Mouse (Mus musculus) CH12.LX (cell line): ENCODE measurements around the gene Il5ra. TPM values are rescaled to one million over a fixed set of nuclear protein-coding genes. Genes with fewer than 3 reads are reported as not detected.

Experiments used
- DNase-seq: peaks from one replicate; pipeline ENCODE4 v3.0.0-alpha.2; 2013; ENCODE audit errors: extremely low read depth
- H3K27ac ChIP-seq: 2 replicates; pipeline ENCODE4 v1.5.1; 2012; ENCODE audit warnings: low read depth, mild to moderate bottlenecking, control low read depth, moderate library complexity; ENCODE audit not compliant: insufficient read depth
- H3K27me3 ChIP-seq: replicated peaks from 2 replicates; pipeline ENCODE3; 2012; ENCODE audit warnings: inconsistent platforms
- H3K36me3 ChIP-seq, 2 experiments: replicated peaks in 1 of 2; 2 replicates each; pipeline versions ENCODE3 to v1.6.1; 2012; ENCODE audit warnings: inconsistent platforms in 1 of 2, low read length in 1 of 2, mild to moderate bottlenecking in 1 of 2, mixed read lengths in 1 of 2, moderate library complexity in 1 of 2; ENCODE audit not compliant: control insufficient read depth in 1 of 2, insufficient read depth in 1 of 2
- H3K4me1 ChIP-seq, 2 experiments: 2 replicates each; pipeline ENCODE4 v1.6.1; 2012; ENCODE audit warnings: inconsistent platforms in 1 of 2, moderate library complexity in 1 of 2; ENCODE audit not compliant: insufficient read depth in 2 of 2, control insufficient read depth in 1 of 2
- H3K4me2 ChIP-seq: 2 replicates; pipeline ENCODE4 v1.6.1; 2012; ENCODE audit warnings: low read depth, mild to moderate bottlenecking, control low read depth; ENCODE audit not compliant: poor library complexity, insufficient read depth, severe bottlenecking
- H3K4me3 ChIP-seq, 3 experiments: fragments of 150-350 bp in 1 of 3; sonication (generic) in 1 of 3; replicated peaks in 1 of 3; 2 replicates each; pipeline versions ENCODE3 to v1.5.1; 2011 to 2012; ENCODE audit warnings: low read depth in 2 of 3, low read length in 2 of 3, mild to moderate bottlenecking in 2 of 3, moderate library complexity in 2 of 3, control low read depth in 1 of 3, improper control_type of control experiment in 1 of 3, inconsistent platforms in 1 of 3, mixed read lengths in 1 of 3; ENCODE audit not compliant: poor library complexity in 1 of 3
- H3K79me2 ChIP-seq: replicated peaks from 2 replicates; pipeline ENCODE4 v1.6.1; 2012; ENCODE audit warnings: mild to moderate bottlenecking, moderate library complexity; ENCODE audit not compliant: control insufficient read depth, poor library complexity, insufficient read depth, severe bottlenecking; ENCODE audit errors: extremely low read depth
- H3K9ac ChIP-seq: 2 replicates; pipeline ENCODE4 v1.6.1; 2012; ENCODE audit warnings: low read depth, mild to moderate bottlenecking, control low read depth, moderate library complexity; ENCODE audit not compliant: insufficient read depth
- H3K9me3 ChIP-seq: replicated peaks from 2 replicates; pipeline ENCODE3; 2012; ENCODE audit warnings: low read length, inconsistent platforms, mixed read lengths
- BHLHE40 ChIP-seq: IDR thresholded peaks from 2 replicates; pipeline ENCODE4 v1.6.1; 2011; ENCODE audit warnings: mild to moderate bottlenecking, low read depth, low read length, improper control_type of control experiment
- CHD1 ChIP-seq: IDR thresholded peaks from 2 replicates; pipeline ENCODE4 v1.6.1; 2012; ENCODE audit warnings: low read depth, low read length, improper control_type of control experiment, inconsistent platforms
- CHD2 ChIP-seq: IDR thresholded peaks from 2 replicates; pipeline ENCODE4 v1.6.1; 2011; ENCODE audit warnings: low read length, improper control_type of control experiment
- CTCF ChIP-seq, 2 experiments: IDR thresholded peaks in 1 of 2; conservative IDR thresholded peaks in 1 of 2; 2 replicates each; pipeline ENCODE4 v1.5.1; 2011 to 2012; ENCODE audit warnings: low read depth in 2 of 2, low read length in 2 of 2, improper control_type of control experiment in 1 of 2, inconsistent platforms in 1 of 2, mild to moderate bottlenecking in 1 of 2, moderate library complexity in 1 of 2
- E2F4 ChIP-seq: IDR thresholded peaks from 2 replicates; pipeline ENCODE4 v1.6.1; 2011; ENCODE audit warnings: low read depth, low read length, improper control_type of control experiment; ENCODE audit not compliant: insufficient replicate concordance
- ELF1 ChIP-seq: IDR thresholded peaks from 2 replicates; pipeline ENCODE4 v1.6.1; 2014; ENCODE audit warnings: low read depth, mild to moderate bottlenecking, inconsistent platforms, low read length, improper control_type of control experiment
- EP300 ChIP-seq: IDR thresholded peaks from 2 replicates; pipeline ENCODE4 v1.6.1; 2011; ENCODE audit warnings: low read length, improper control_type of control experiment
- ETS1 ChIP-seq: conservative IDR thresholded peaks from 2 replicates; pipeline ENCODE4 v1.6.1; 2012; ENCODE audit warnings: low read depth, mild to moderate bottlenecking, inconsistent platforms, low read length, improper control_type of control experiment, moderate library complexity
- GABPA ChIP-seq: IDR thresholded peaks from 2 replicates; pipeline ENCODE4 v1.6.1; 2012; ENCODE audit warnings: low read depth, low read length, improper control_type of control experiment, inconsistent platforms; ENCODE audit not compliant: insufficient replicate concordance
- HCFC1 ChIP-seq: IDR thresholded peaks from 2 replicates; pipeline ENCODE4 v1.6.1; 2012; ENCODE audit warnings: low read depth, mild to moderate bottlenecking, inconsistent platforms, low read length, improper control_type of control experiment
- IRF4 ChIP-seq: IDR thresholded peaks from 2 replicates; pipeline ENCODE4 v1.6.1; 2014; ENCODE audit warnings: low read depth, mild to moderate bottlenecking, inconsistent platforms, low read length, improper control_type of control experiment
- JUN ChIP-seq: IDR thresholded peaks from 2 replicates; pipeline ENCODE4 v1.6.1; 2011; ENCODE audit warnings: low read depth, mild to moderate bottlenecking, low read length, improper control_type of control experiment, moderate library complexity; ENCODE audit not compliant: insufficient read depth
- JUND ChIP-seq: conservative IDR thresholded peaks from 2 replicates; pipeline ENCODE4 v1.6.1; 2011; ENCODE audit warnings: low read depth, low read length, improper control_type of control experiment
- KAT2A ChIP-seq: IDR thresholded peaks from 2 replicates; pipeline ENCODE4 v1.6.1; 2012; ENCODE audit warnings: low read length, improper control_type of control experiment, inconsistent platforms; ENCODE audit not compliant: insufficient replicate concordance
- MAFK ChIP-seq: IDR thresholded peaks from 2 replicates; pipeline ENCODE4 v1.6.1; 2011; ENCODE audit warnings: low read length, improper control_type of control experiment; ENCODE audit not compliant: insufficient replicate concordance
- MAX ChIP-seq: IDR thresholded peaks from 2 replicates; pipeline ENCODE4 v1.6.1; 2011; ENCODE audit warnings: low read length, improper control_type of control experiment
- MAZ ChIP-seq: IDR thresholded peaks from 2 replicates; pipeline ENCODE4 v1.6.1; 2012; ENCODE audit warnings: low read depth, mild to moderate bottlenecking, inconsistent platforms, low read length, improper control_type of control experiment, moderate library complexity
- MEF2A ChIP-seq: IDR thresholded peaks from 2 replicates; pipeline ENCODE4 v1.6.1; 2014; ENCODE audit warnings: low read depth, mild to moderate bottlenecking, inconsistent platforms, low read length, improper control_type of control experiment, borderline replicate concordance
- MXI1 ChIP-seq: IDR thresholded peaks from 2 replicates; pipeline ENCODE4 v1.6.1; 2011; ENCODE audit warnings: mild to moderate bottlenecking, low read depth, low read length, improper control_type of control experiment
- MYC ChIP-seq: IDR thresholded peaks from 2 replicates; pipeline ENCODE4 v1.6.1; 2011; ENCODE audit warnings: low read depth, mild to moderate bottlenecking, improper control_type of control experiment, low read length
- NELFE ChIP-seq: IDR thresholded peaks from 2 replicates; pipeline ENCODE4 v1.6.1; 2011; ENCODE audit warnings: low read depth, low read length, improper control_type of control experiment
- NRF1 ChIP-seq: IDR thresholded peaks from 2 replicates; pipeline ENCODE4 v1.6.1; 2014; ENCODE audit warnings: low read depth, mild to moderate bottlenecking, inconsistent platforms, low read length, improper control_type of control experiment, moderate library complexity
- PAX5 ChIP-seq: IDR thresholded peaks from 2 replicates; pipeline ENCODE4 v1.6.1; 2012; ENCODE audit warnings: low read length, inconsistent platforms, mixed read lengths
- POLR2A ChIP-seq: IDR thresholded peaks from 2 replicates; pipeline ENCODE4 v1.6.1; 2011; ENCODE audit warnings: low read depth, mild to moderate bottlenecking, improper control_type of control experiment, low read length
- POLR2AphosphoS2 ChIP-seq: IDR thresholded peaks from 2 replicates; pipeline ENCODE4 v1.6.1; 2011; ENCODE audit warnings: low read depth, low read length, improper control_type of control experiment
- RAD21 ChIP-seq: IDR thresholded peaks from 2 replicates; pipeline ENCODE4 v1.6.1; 2011; ENCODE audit warnings: low read depth, mild to moderate bottlenecking, low read length, improper control_type of control experiment, moderate library complexity
- RCOR1 ChIP-seq: conservative IDR thresholded peaks from 2 replicates; pipeline ENCODE4 v1.6.1; 2012; ENCODE audit warnings: low read depth, mild to moderate bottlenecking, inconsistent platforms, low read length, improper control_type of control experiment
- SIN3A ChIP-seq: IDR thresholded peaks from 2 replicates; pipeline ENCODE4 v1.6.1; 2012; ENCODE audit warnings: low read length, improper control_type of control experiment, inconsistent platforms
- SMC3 ChIP-seq: IDR thresholded peaks from 2 replicates; pipeline ENCODE4 v1.6.1; 2011; ENCODE audit warnings: low read depth, low read length, improper control_type of control experiment
- TBP ChIP-seq: conservative IDR thresholded peaks from 2 replicates; pipeline ENCODE4 v1.6.1; 2011; ENCODE audit warnings: low read depth, low read length, improper control_type of control experiment
- TCF12 ChIP-seq: IDR thresholded peaks from 2 replicates; pipeline ENCODE4 v1.6.1; 2014; ENCODE audit warnings: low read depth, mild to moderate bottlenecking, inconsistent platforms, low read length, improper control_type of control experiment
- UBTF ChIP-seq: IDR thresholded peaks from 2 replicates; pipeline ENCODE4 v1.6.1; 2012; ENCODE audit warnings: low read depth, mild to moderate bottlenecking, inconsistent platforms, low read length, improper control_type of control experiment, moderate library complexity
- USF1 ChIP-seq: IDR thresholded peaks from 2 replicates; pipeline ENCODE4 v1.6.1; 2014; ENCODE audit warnings: low read depth, mild to moderate bottlenecking, inconsistent platforms, low read length, improper control_type of control experiment
- USF2 ChIP-seq: conservative IDR thresholded peaks from 2 replicates; pipeline ENCODE4 v1.6.1; 2011; ENCODE audit warnings: low read depth, low read length, improper control_type of control experiment
- ZC3H11A ChIP-seq: IDR thresholded peaks from 2 replicates; pipeline ENCODE4 v1.6.1; 2012; ENCODE audit warnings: low read depth, mild to moderate bottlenecking, inconsistent platforms, low read length, improper control_type of control experiment
- ZKSCAN1 ChIP-seq: IDR thresholded peaks from 2 replicates; pipeline ENCODE4 v1.6.1; 2012; ENCODE audit warnings: low read depth, inconsistent platforms, low read length, improper control_type of control experiment, borderline replicate concordance
- ZMIZ1 ChIP-seq: IDR thresholded peaks from 2 replicates; pipeline ENCODE4 v1.6.1; 2012; ENCODE audit warnings: low read depth, mild to moderate bottlenecking, inconsistent platforms, low read length, improper control_type of control experiment
- ZNF384 ChIP-seq: IDR thresholded peaks from 2 replicates; pipeline ENCODE4 v1.6.1; 2012; ENCODE audit warnings: low read depth, low read length, improper control_type of control experiment, inconsistent platforms
- dilution Hi-C: fragments of 300-500 bp; cut with MboI; formaldehyde crosslinking; loops from 2 replicates; pipeline ENCODE4 v1.14.3; 2020; ENCODE audit warnings: low sequenced_read_pairs; ENCODE audit not compliant: extremely low pct_unique_long_range_greater_than_20kb, extremely low pct_ligation_motif_present
- in situ Hi-C: fragments of 300-500 bp; cut with MboI; formaldehyde crosslinking; loops from 3 replicates; pipeline ENCODE4 v1.14.3; 2019; ENCODE audit warnings: low sequenced_read_pairs, low pct_ligation_motif_present, low pct_unique_long_range_greater_than_20kb, mixed read lengths
- polyA plus RNA-seq: library from polyadenylated mRNA; unstranded; fragments of >175 nt; gene quantifications from 2 replicates; pipeline ENCODE4 v1.2.1, GENCODE M21; 2012; ENCODE audit warnings: low read depth; ENCODE audit not compliant: insufficient read length
- total RNA-seq, 2 experiments: library from RNA; depleted of rRNA; stranded (reverse); fragments of 300-350 nt in 1 of 2; fragments of >200 nt in 1 of 2; gene quantifications; 2 replicates each; pipeline ENCODE4 v1.2.3; 2012 to 2014

Il5ra gene
- total and polyA plus RNA-seq, 3 experiments = 65.0 to 119 (median 70.2) TPM

- Histone ChIP-seq H3K79me2 (peaks cover 25% of the 10 kb centered on the region), H3K9me3 (no peaks in the 10 kb centered on the region), H3K27me3 (no peaks in the 10 kb centered on the region), H3K4me1 (peaks cover 2 to 28% of the 10 kb centered on the region in 2 experiments; a peak in 2 of 4 replicates), H3K36me3 (no peaks in the 10 kb centered on the region), H3K9ac (peak overlapping the region; percentile 100), H3K27ac (peak overlapping the region; percentile 99), H3K4me3 (peak overlapping the region; percentile 65 to 95 (median 92)), H3K4me2 (peak overlapping the region; percentile 29)
- in situ Hi-C loops (no loop called here), dilution Hi-C loops (no loop called here)
- DNase-seq = peak; percentile 85
- TF ChIP-seq TCF12 = peak; percentile 53; the same call in 1 of the 2 replicates
- TF ChIP-seq RCOR1 = no peak
- no peak for TF ChIP-seq UBTF
- TF ChIP-seq HCFC1 = no peak
- TF ChIP-seq ETS1 = peak; percentile 96
- TF ChIP-seq CHD2 = no peak
- no peak for TF ChIP-seq USF2
- no peak; the same call in 1 of the 2 replicates for TF ChIP-seq RAD21
- TF ChIP-seq MAFK = no peak
- 0 out of 2 replicates have a peak, but pooled peaks have one; percentile 16 for TF ChIP-seq MYC
- no peak for TF ChIP-seq KAT2A
- no peak for TF ChIP-seq MEF2A
- TF ChIP-seq EP300 = no peak; the same call in none of the 2 replicates
- no peak; the same call in 1 of the 2 replicates for TF ChIP-seq CHD1
- TF ChIP-seq MAX = no peak
- no peak for TF ChIP-seq ELF1
- peak; percentile 72 for TF ChIP-seq NELFE
- TF ChIP-seq ZNF384 = no peak
- TF ChIP-seq USF1 = no peak
- no peak for TF ChIP-seq JUND
- no peak for TF ChIP-seq PAX5
- no peak for TF ChIP-seq ZKSCAN1
- TF ChIP-seq JUN = no peak
- no peak; the same call in 1 of the 2 replicates for TF ChIP-seq ZMIZ1
- TF ChIP-seq E2F4 = no peak
- no peak for TF ChIP-seq CTCF (conservative IDR thresholded peaks at IDR 0.05 in 1 of 2, IDR thresholded peaks at IDR 0.05 in 1 of 2; ENCODE audit: low read depth in 2 of 2, low read length in 2 of 2)
- TF ChIP-seq BHLHE40 = peak; percentile 70
- TF ChIP-seq SIN3A = peak; percentile 98
- TF ChIP-seq ZC3H11A = no peak
- TF ChIP-seq POLR2AphosphoS2 = peak; percentile 64; the same call in 1 of the 2 replicates
- peak; percentile 92 for TF ChIP-seq TBP
- peak; percentile 76 for TF ChIP-seq POLR2A
- no peak for TF ChIP-seq IRF4
- no peak for TF ChIP-seq NRF1
- TF ChIP-seq SMC3 = no peak
- TF ChIP-seq GABPA = no peak
- no peak for TF ChIP-seq MXI1
- TF ChIP-seq MAZ = no peak
Observed at GRCm38 (mm10) chr6:106747804-106748203, 1.0 kb downstream of the Il5ra start.
